Mouse (Mus musculus): ENCODE results near the gene Hps4. TPM values are rescaled to one million over a fixed set of nuclear protein-coding genes. Genes with fewer than 3 reads are reported as not detected.

Hps4 gene
- total RNA-seq, 1 experiment = 19.5 TPM

- peaks cover 62% of the 10 kb centered on the region for H3K36me3 ChIP-seq (ENCODE audit: control insufficient read depth, insufficient read depth, low read length, poor library complexity, severe bottlenecking)
- no peak overlapping the region for H3K9ac ChIP-seq (ENCODE audit: insufficient read depth, low read depth, low read length, poor library complexity, severe bottlenecking)
- H3K9me3 ChIP-seq (ENCODE audit: control insufficient read depth, insufficient read depth, low read depth, low read length) = no peaks in the 10 kb centered on the region
- no peak for DNase-seq (ENCODE audit: low read depth, low spot score)
- H3K4me3 ChIP-seq (ENCODE audit: insufficient read depth in 1 of 2, low read depth in 1 of 2, low read length in 2 of 2, poor library complexity in 1 of 2, severe bottlenecking in 1 of 2) = no peak overlapping the region
- in situ Hi-C loops (cut with MboI; ENCODE audit: low sequenced_read_pairs in 2 of 2, unreplicated experiment in 2 of 2) = loop anchor here in 1 of 2 experiments (25.0 kb wide), 1 partner anchor 93 kb away; no protein-coding TSS in a partner anchor
- TF ChIP-seq MAFK (IDR thresholded peaks at IDR 0.05; ENCODE audit: insufficient read depth, low read depth, low read length) (no peak), HCFC1 (IDR thresholded peaks at IDR 0.05; ENCODE audit: borderline replicate concordance, insufficient read depth, low read length) (no peak), CHD2 (IDR thresholded peaks at IDR 0.05; ENCODE audit: low read depth, low read length) (no peak), ZNF384 (IDR thresholded peaks at IDR 0.05; ENCODE audit: low read depth, low read length) (no peak), ZC3H11A (IDR thresholded peaks at IDR 0.05; ENCODE audit: borderline replicate concordance, low read depth, low read length) (no peak)
- peaks cover 2 to 3% of the 10 kb centered on the region in 2 experiments; a peak in 2 of 4 replicates for H3K4me1 ChIP-seq (ENCODE audit: control insufficient read depth in 2 of 2, insufficient read depth in 2 of 2, low read length in 2 of 2, poor library complexity in 1 of 2)
- no peak overlapping the region for H3K27ac ChIP-seq (ENCODE audit: insufficient read depth, low read depth, low read length, poor library complexity, severe bottlenecking)
Observed at GRCm38 (mm10) chr5:112329805-112330564, 12.9 kb upstream of the Hps4 start.

- Histone ChIP-seq H3K27ac (ENCODE audit: insufficient read depth, low read depth, low read length, poor library complexity, severe bottlenecking) (no peak overlapping the region), H3K4me1 (ENCODE audit: control insufficient read depth in 2 of 2, insufficient read depth in 2 of 2, low read length in 2 of 2, poor library complexity in 1 of 2) (no peaks in the 10 kb centered on the region), H3K9me3 (ENCODE audit: control insufficient read depth, insufficient read depth, low read depth, low read length) (no peaks in the 10 kb centered on the region), H3K4me3 (ENCODE audit: insufficient read depth in 1 of 2, low read depth in 1 of 2, low read length in 2 of 2, poor library complexity in 1 of 2, severe bottlenecking in 1 of 2) (no peak overlapping the region), H3K9ac (ENCODE audit: insufficient read depth, low read depth, low read length, poor library complexity, severe bottlenecking) (no peak overlapping the region), H3K36me3 (ENCODE audit: control insufficient read depth, insufficient read depth, low read length, poor library complexity, severe bottlenecking) (peaks cover 84% of the 10 kb centered on the region)
- TF ChIP-seq CHD2 (IDR thresholded peaks at IDR 0.05; ENCODE audit: low read depth, low read length) = no peak
- in situ Hi-C loops (cut with MboI; ENCODE audit: low sequenced_read_pairs in 2 of 2, unreplicated experiment in 2 of 2) = loop anchor here in 1 of 2 experiments (25.0 kb wide), 1 partner anchor 98 kb away; no protein-coding TSS in a partner anchor
- no peak for DNase-seq (ENCODE audit: low read depth, low spot score)
Observed at GRCm38 (mm10) chr5:112335473-112335872, 7.4 kb upstream of the Hps4 start.

GRCm38 (mm10) chr5:112337004-112337403 lies 5.9 kb upstream of the Hps4 start:
- TF ChIP-seq MAFK (IDR thresholded peaks at IDR 0.05; ENCODE audit: insufficient read depth, low read depth, low read length) = no peak
- no peak for TF ChIP-seq CHD2 (IDR thresholded peaks at IDR 0.05; ENCODE audit: low read depth, low read length)
- no peak for TF ChIP-seq HCFC1 (IDR thresholded peaks at IDR 0.05; ENCODE audit: borderline replicate concordance, insufficient read depth, low read length)
- no peak for TF ChIP-seq ZC3H11A (IDR thresholded peaks at IDR 0.05; ENCODE audit: borderline replicate concordance, low read depth, low read length)
- no peak for TF ChIP-seq ZNF384 (IDR thresholded peaks at IDR 0.05; ENCODE audit: low read depth, low read length)
- peaks cover 69% of the 10 kb centered on the region for H3K36me3 ChIP-seq (ENCODE audit: control insufficient read depth, insufficient read depth, low read length, poor library complexity, severe bottlenecking)

GRCm38 (mm10) chr5:112339215-112339614 lies 3.7 kb upstream of the Hps4 start:
- peaks cover 47% of the 10 kb centered on the region for H3K36me3 ChIP-seq (ENCODE audit: control insufficient read depth, insufficient read depth, low read length, poor library complexity, severe bottlenecking)

More at GRCm38 (mm10) chr5:112337004-112337403, 5.9 kb upstream of the Hps4 start:
- Histone ChIP-seq H3K9me3 (ENCODE audit: control insufficient read depth, insufficient read depth, low read depth, low read length) (no peaks in the 10 kb centered on the region), H3K4me1 (ENCODE audit: control insufficient read depth in 2 of 2, insufficient read depth in 2 of 2, low read length in 2 of 2, poor library complexity in 1 of 2) (no peaks in the 10 kb centered on the region), H3K9ac (ENCODE audit: insufficient read depth, low read depth, low read length, poor library complexity, severe bottlenecking) (no peak overlapping the region), H3K27ac (ENCODE audit: insufficient read depth, low read depth, low read length, poor library complexity, severe bottlenecking) (no peak overlapping the region), H3K4me3 (ENCODE audit: insufficient read depth in 1 of 2, low read depth in 1 of 2, low read length in 2 of 2, poor library complexity in 1 of 2, severe bottlenecking in 1 of 2) (no peak overlapping the region)
- in situ Hi-C loops (cut with MboI; ENCODE audit: low sequenced_read_pairs in 2 of 2, unreplicated experiment in 2 of 2) = loop anchor here in 1 of 2 experiments (25.0 kb wide), 1 partner anchor 100 kb away; no protein-coding TSS in a partner anchor
- no peak for DNase-seq (ENCODE audit: low read depth, low spot score)

More at GRCm38 (mm10) chr5:112339215-112339614, 3.7 kb upstream of the Hps4 start:
- Histone ChIP-seq H3K4me3 (ENCODE audit: insufficient read depth in 1 of 2, low read depth in 1 of 2, low read length in 2 of 2, poor library complexity in 1 of 2, severe bottlenecking in 1 of 2) (no peak overlapping the region), H3K9ac (ENCODE audit: insufficient read depth, low read depth, low read length, poor library complexity, severe bottlenecking) (no peak overlapping the region), H3K4me1 (ENCODE audit: control insufficient read depth in 2 of 2, insufficient read depth in 2 of 2, low read length in 2 of 2, poor library complexity in 1 of 2) (no peaks in the 10 kb centered on the region), H3K9me3 (ENCODE audit: control insufficient read depth, insufficient read depth, low read depth, low read length) (no peaks in the 10 kb centered on the region), H3K27ac (ENCODE audit: insufficient read depth, low read depth, low read length, poor library complexity, severe bottlenecking) (no peak overlapping the region)
- in situ Hi-C loops (cut with MboI; ENCODE audit: low sequenced_read_pairs in 2 of 2, unreplicated experiment in 2 of 2) = loop anchor here in 1 of 2 experiments (25.0 kb wide), 1 partner anchor 102 kb away; no protein-coding TSS in a partner anchor
- TF ChIP-seq HCFC1 (IDR thresholded peaks at IDR 0.05; ENCODE audit: borderline replicate concordance, insufficient read depth, low read length) (no peak), ZNF384 (IDR thresholded peaks at IDR 0.05; ENCODE audit: low read depth, low read length) (no peak), CHD2 (IDR thresholded peaks at IDR 0.05; ENCODE audit: low read depth, low read length) (no peak), MAFK (IDR thresholded peaks at IDR 0.05; ENCODE audit: insufficient read depth, low read depth, low read length) (no peak), ZC3H11A (IDR thresholded peaks at IDR 0.05; ENCODE audit: borderline replicate concordance, low read depth, low read length) (no peak)
- no peak for DNase-seq (ENCODE audit: low read depth, low spot score)

Measured in ES-E14 (cell line).